Mouse (Mus musculus) CH12.LX (cell line): ENCODE measurements around the gene Nt5c1b. TPM values are rescaled to one million over a fixed set of nuclear protein-coding genes. Genes with fewer than 3 reads are reported as not detected.

ENCODE experiments used
- DNase-seq: peaks from one replicate; pipeline ENCODE4 v3.0.0-alpha.2; 2013; ENCODE audit errors: extremely low read depth
- H3K27ac ChIP-seq: 2 replicates; pipeline ENCODE4 v1.5.1; 2012; ENCODE audit warnings: low read depth, mild to moderate bottlenecking, control low read depth, moderate library complexity; ENCODE audit not compliant: insufficient read depth
- H3K27me3 ChIP-seq: replicated peaks from 2 replicates; pipeline ENCODE3; 2012; ENCODE audit warnings: inconsistent platforms
- H3K36me3 ChIP-seq, 2 experiments: replicated peaks in 1 of 2; 2 replicates each; pipeline versions ENCODE3 to v1.6.1; 2012; ENCODE audit warnings: inconsistent platforms in 1 of 2, low read length in 1 of 2, mild to moderate bottlenecking in 1 of 2, mixed read lengths in 1 of 2, moderate library complexity in 1 of 2; ENCODE audit not compliant: control insufficient read depth in 1 of 2, insufficient read depth in 1 of 2
- H3K4me1 ChIP-seq, 2 experiments: 2 replicates each; pipeline ENCODE4 v1.6.1; 2012; ENCODE audit warnings: inconsistent platforms in 1 of 2, moderate library complexity in 1 of 2; ENCODE audit not compliant: insufficient read depth in 2 of 2, control insufficient read depth in 1 of 2
- H3K4me2 ChIP-seq: 2 replicates; pipeline ENCODE4 v1.6.1; 2012; ENCODE audit warnings: low read depth, mild to moderate bottlenecking, control low read depth; ENCODE audit not compliant: poor library complexity, insufficient read depth, severe bottlenecking
- H3K4me3 ChIP-seq, 3 experiments: fragments of 150-350 bp in 1 of 3; sonication (generic) in 1 of 3; replicated peaks in 1 of 3; 2 replicates each; pipeline versions ENCODE3 to v1.5.1; 2011 to 2012; ENCODE audit warnings: low read depth in 2 of 3, low read length in 2 of 3, mild to moderate bottlenecking in 2 of 3, moderate library complexity in 2 of 3, control low read depth in 1 of 3, improper control_type of control experiment in 1 of 3, inconsistent platforms in 1 of 3, mixed read lengths in 1 of 3; ENCODE audit not compliant: poor library complexity in 1 of 3
- H3K79me2 ChIP-seq: replicated peaks from 2 replicates; pipeline ENCODE4 v1.6.1; 2012; ENCODE audit warnings: mild to moderate bottlenecking, moderate library complexity; ENCODE audit not compliant: control insufficient read depth, poor library complexity, insufficient read depth, severe bottlenecking; ENCODE audit errors: extremely low read depth
- H3K9ac ChIP-seq: 2 replicates; pipeline ENCODE4 v1.6.1; 2012; ENCODE audit warnings: low read depth, mild to moderate bottlenecking, control low read depth, moderate library complexity; ENCODE audit not compliant: insufficient read depth
- H3K9me3 ChIP-seq: replicated peaks from 2 replicates; pipeline ENCODE3; 2012; ENCODE audit warnings: low read length, inconsistent platforms, mixed read lengths
- CTCF ChIP-seq, 2 experiments: IDR thresholded peaks in 1 of 2; conservative IDR thresholded peaks in 1 of 2; 2 replicates each; pipeline ENCODE4 v1.5.1; 2011 to 2012; ENCODE audit warnings: low read depth in 2 of 2, low read length in 2 of 2, improper control_type of control experiment in 1 of 2, inconsistent platforms in 1 of 2, mild to moderate bottlenecking in 1 of 2, moderate library complexity in 1 of 2
- EP300 ChIP-seq: IDR thresholded peaks from 2 replicates; pipeline ENCODE4 v1.6.1; 2011; ENCODE audit warnings: low read length, improper control_type of control experiment
- GABPA ChIP-seq: IDR thresholded peaks from 2 replicates; pipeline ENCODE4 v1.6.1; 2012; ENCODE audit warnings: low read depth, low read length, improper control_type of control experiment, inconsistent platforms; ENCODE audit not compliant: insufficient replicate concordance
- HCFC1 ChIP-seq: IDR thresholded peaks from 2 replicates; pipeline ENCODE4 v1.6.1; 2012; ENCODE audit warnings: low read depth, mild to moderate bottlenecking, inconsistent platforms, low read length, improper control_type of control experiment
- IRF4 ChIP-seq: IDR thresholded peaks from 2 replicates; pipeline ENCODE4 v1.6.1; 2014; ENCODE audit warnings: low read depth, mild to moderate bottlenecking, inconsistent platforms, low read length, improper control_type of control experiment
- JUN ChIP-seq: IDR thresholded peaks from 2 replicates; pipeline ENCODE4 v1.6.1; 2011; ENCODE audit warnings: low read depth, mild to moderate bottlenecking, low read length, improper control_type of control experiment, moderate library complexity; ENCODE audit not compliant: insufficient read depth
- MAX ChIP-seq: IDR thresholded peaks from 2 replicates; pipeline ENCODE4 v1.6.1; 2011; ENCODE audit warnings: low read length, improper control_type of control experiment
- MEF2A ChIP-seq: IDR thresholded peaks from 2 replicates; pipeline ENCODE4 v1.6.1; 2014; ENCODE audit warnings: low read depth, mild to moderate bottlenecking, inconsistent platforms, low read length, improper control_type of control experiment, borderline replicate concordance
- MYC ChIP-seq: IDR thresholded peaks from 2 replicates; pipeline ENCODE4 v1.6.1; 2011; ENCODE audit warnings: low read depth, mild to moderate bottlenecking, improper control_type of control experiment, low read length
- NELFE ChIP-seq: IDR thresholded peaks from 2 replicates; pipeline ENCODE4 v1.6.1; 2011; ENCODE audit warnings: low read depth, low read length, improper control_type of control experiment
- NRF1 ChIP-seq: IDR thresholded peaks from 2 replicates; pipeline ENCODE4 v1.6.1; 2014; ENCODE audit warnings: low read depth, mild to moderate bottlenecking, inconsistent platforms, low read length, improper control_type of control experiment, moderate library complexity
- PAX5 ChIP-seq: IDR thresholded peaks from 2 replicates; pipeline ENCODE4 v1.6.1; 2012; ENCODE audit warnings: low read length, inconsistent platforms, mixed read lengths
- POLR2A ChIP-seq: IDR thresholded peaks from 2 replicates; pipeline ENCODE4 v1.6.1; 2011; ENCODE audit warnings: low read depth, mild to moderate bottlenecking, improper control_type of control experiment, low read length
- RAD21 ChIP-seq: IDR thresholded peaks from 2 replicates; pipeline ENCODE4 v1.6.1; 2011; ENCODE audit warnings: low read depth, mild to moderate bottlenecking, low read length, improper control_type of control experiment, moderate library complexity
- RCOR1 ChIP-seq: conservative IDR thresholded peaks from 2 replicates; pipeline ENCODE4 v1.6.1; 2012; ENCODE audit warnings: low read depth, mild to moderate bottlenecking, inconsistent platforms, low read length, improper control_type of control experiment
- SMC3 ChIP-seq: IDR thresholded peaks from 2 replicates; pipeline ENCODE4 v1.6.1; 2011; ENCODE audit warnings: low read depth, low read length, improper control_type of control experiment
- TBP ChIP-seq: conservative IDR thresholded peaks from 2 replicates; pipeline ENCODE4 v1.6.1; 2011; ENCODE audit warnings: low read depth, low read length, improper control_type of control experiment
- TCF12 ChIP-seq: IDR thresholded peaks from 2 replicates; pipeline ENCODE4 v1.6.1; 2014; ENCODE audit warnings: low read depth, mild to moderate bottlenecking, inconsistent platforms, low read length, improper control_type of control experiment
- USF1 ChIP-seq: IDR thresholded peaks from 2 replicates; pipeline ENCODE4 v1.6.1; 2014; ENCODE audit warnings: low read depth, mild to moderate bottlenecking, inconsistent platforms, low read length, improper control_type of control experiment
- ZC3H11A ChIP-seq: IDR thresholded peaks from 2 replicates; pipeline ENCODE4 v1.6.1; 2012; ENCODE audit warnings: low read depth, mild to moderate bottlenecking, inconsistent platforms, low read length, improper control_type of control experiment
- ZKSCAN1 ChIP-seq: IDR thresholded peaks from 2 replicates; pipeline ENCODE4 v1.6.1; 2012; ENCODE audit warnings: low read depth, inconsistent platforms, low read length, improper control_type of control experiment, borderline replicate concordance
- dilution Hi-C: fragments of 300-500 bp; cut with MboI; formaldehyde crosslinking; loops from 2 replicates; pipeline ENCODE4 v1.14.3; 2020; ENCODE audit warnings: low sequenced_read_pairs; ENCODE audit not compliant: extremely low pct_unique_long_range_greater_than_20kb, extremely low pct_ligation_motif_present
- in situ Hi-C: fragments of 300-500 bp; cut with MboI; formaldehyde crosslinking; loops from 3 replicates; pipeline ENCODE4 v1.14.3; 2019; ENCODE audit warnings: low sequenced_read_pairs, low pct_ligation_motif_present, low pct_unique_long_range_greater_than_20kb, mixed read lengths
- polyA plus RNA-seq: library from polyadenylated mRNA; unstranded; fragments of >175 nt; gene quantifications from 2 replicates; pipeline ENCODE4 v1.2.1, GENCODE M21; 2012; ENCODE audit warnings: low read depth; ENCODE audit not compliant: insufficient read length
- total RNA-seq, 2 experiments: library from RNA; depleted of rRNA; stranded (reverse); fragments of 300-350 nt in 1 of 2; fragments of >200 nt in 1 of 2; gene quantifications; 2 replicates each; pipeline ENCODE4 v1.2.3; 2012 to 2014

Gene Nt5c1b
- total and polyA plus RNA-seq, 3 experiments, result not detected

DNA sequence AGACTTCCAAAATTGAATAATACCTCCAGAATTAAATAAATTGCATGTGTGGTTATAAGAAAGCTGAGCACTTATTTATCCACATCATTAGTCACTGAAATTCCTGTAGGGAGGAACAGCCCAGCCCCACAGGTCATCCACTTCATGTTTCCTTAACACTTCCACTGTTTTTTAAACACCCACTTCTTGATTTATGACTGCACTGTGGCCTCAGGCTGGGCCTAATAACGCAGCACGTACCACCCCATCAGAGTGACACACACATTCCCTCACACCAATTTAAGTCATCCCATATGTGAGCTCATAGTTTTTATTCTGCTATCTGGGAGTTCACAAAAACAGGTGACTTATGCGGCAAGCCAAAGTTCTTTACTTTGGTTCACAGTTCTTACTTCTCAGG lies 52.6 kb downstream of the Nt5c1b start:
- H3K4me2 ChIP-seq, result no peak overlapping the region
- H3K36me3 ChIP-seq, result no peaks in the 10 kb centered on the region
- H3K9me3 ChIP-seq, result no peaks in the 10 kb centered on the region
- dilution Hi-C loops, result no loop called here
- H3K27ac ChIP-seq, result no peak overlapping the region
- no peaks in the 10 kb centered on the region for H3K27me3 ChIP-seq
- DNase-seq, result no peak
- in situ Hi-C loops, result no loop called here
- no peaks in the 10 kb centered on the region for H3K79me2 ChIP-seq
- no peaks in the 10 kb centered on the region for H3K4me1 ChIP-seq
- TF ChIP-seq EP300 (no peak), TCF12 (no peak), POLR2A (no peak), TBP (no peak), MYC (no peak), ZKSCAN1 (no peak), HCFC1 (no peak), GABPA (no peak), IRF4 (no peak), NELFE (no peak), ZC3H11A (no peak), JUN (no peak), MAX (no peak), PAX5 (no peak), MEF2A (no peak), CTCF (conservative IDR thresholded peaks at IDR 0.05 in 1 of 2, IDR thresholded peaks at IDR 0.05 in 1 of 2; ENCODE audit: low read depth in 2 of 2, low read length in 2 of 2) (no peak), SMC3 (no peak), RAD21 (no peak)
- no peak overlapping the region for H3K4me3 ChIP-seq
- no peak overlapping the region for H3K9ac ChIP-seq

DNA sequence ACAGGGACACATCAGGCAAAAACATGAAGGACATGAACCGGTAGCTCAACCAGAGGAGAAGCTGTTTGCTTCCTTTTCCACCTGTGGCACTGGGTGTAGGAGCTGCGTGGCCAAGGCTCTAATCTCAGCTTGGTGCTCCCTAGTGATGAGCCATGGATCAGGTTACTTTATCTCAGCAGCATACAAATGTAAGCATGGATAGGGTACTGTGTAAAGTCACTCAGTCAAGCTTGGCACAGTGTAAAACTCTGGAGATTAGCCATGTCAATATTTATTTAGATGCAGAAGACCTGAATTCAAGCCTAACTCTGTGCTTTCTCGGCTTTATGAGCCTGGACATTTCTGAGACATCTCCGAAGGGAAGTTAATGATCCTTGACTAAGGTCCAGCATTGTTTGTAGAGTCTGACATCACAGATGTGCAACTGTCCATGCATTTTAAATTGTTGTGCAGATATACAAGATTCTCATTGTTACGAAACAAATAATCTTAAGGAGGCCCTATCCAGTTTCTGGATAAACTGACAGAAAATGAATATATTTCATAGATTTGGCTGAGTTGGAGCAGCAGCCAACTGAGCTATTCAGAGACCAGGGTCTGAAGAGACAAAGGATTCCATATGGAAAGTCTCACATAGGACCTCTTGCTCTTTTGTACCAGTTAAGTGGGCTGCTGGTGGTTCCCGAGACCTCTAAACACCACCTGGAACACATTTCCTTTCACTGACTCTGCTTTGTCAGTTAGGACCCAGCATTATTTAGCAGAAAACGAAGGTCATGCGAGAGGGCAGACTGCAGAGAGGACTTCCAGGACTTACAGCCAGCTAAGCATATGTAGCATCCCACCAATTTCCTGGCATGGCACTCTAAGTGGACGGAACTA lies 56.5 kb downstream of the Nt5c1b start:
- no peak for TF ChIP-seq USF1
- TF ChIP-seq ZC3H11A, result no peak
- no peak for TF ChIP-seq TBP
- TF ChIP-seq CTCF (conservative IDR thresholded peaks at IDR 0.05 in 1 of 2, IDR thresholded peaks at IDR 0.05 in 1 of 2; ENCODE audit: low read depth in 2 of 2, low read length in 2 of 2), result no peak
- no peak for TF ChIP-seq MEF2A
- no peak for TF ChIP-seq EP300
- no peak for TF ChIP-seq MYC
- TF ChIP-seq NRF1, result no peak
- TF ChIP-seq RCOR1, result no peak
- TF ChIP-seq IRF4, result no peak
- H3K4me3 ChIP-seq, result no peak overlapping the region
- no peaks in the 10 kb centered on the region for H3K4me1 ChIP-seq
- no peaks in the 10 kb centered on the region for H3K9me3 ChIP-seq
- no peak overlapping the region for H3K27ac ChIP-seq
- in situ Hi-C loops (no loop called here), dilution Hi-C loops (no loop called here)
- no peak overlapping the region for H3K4me2 ChIP-seq
- H3K36me3 ChIP-seq, result no peaks in the 10 kb centered on the region
- no peak for DNase-seq
- no peak overlapping the region for H3K9ac ChIP-seq
- H3K27me3 ChIP-seq, result no peaks in the 10 kb centered on the region
- no peaks in the 10 kb centered on the region for H3K79me2 ChIP-seq
